Mouse (Mus musculus) olfactory bulb, adult 2 months (tissue): Measurements from ENCODE around the gene Tas1r1.

ENCODE experiments used
- CTCF ChIP-seq: fragments of 200-500 bp; IDR thresholded peaks from 2 replicates; pipeline ENCODE4 v1.5.1; 2012; ENCODE audit warnings: low read depth, mild to moderate bottlenecking, low read length, moderate library complexity; ENCODE audit not compliant: insufficient read depth
- POLR2A ChIP-seq: fragments of 200-500 bp; IDR thresholded peaks from 2 replicates; pipeline ENCODE4 v1.6.1; 2012; ENCODE audit warnings: mild to moderate bottlenecking, low read depth, low read length, moderate library complexity; ENCODE audit not compliant: insufficient read depth

DNA sequence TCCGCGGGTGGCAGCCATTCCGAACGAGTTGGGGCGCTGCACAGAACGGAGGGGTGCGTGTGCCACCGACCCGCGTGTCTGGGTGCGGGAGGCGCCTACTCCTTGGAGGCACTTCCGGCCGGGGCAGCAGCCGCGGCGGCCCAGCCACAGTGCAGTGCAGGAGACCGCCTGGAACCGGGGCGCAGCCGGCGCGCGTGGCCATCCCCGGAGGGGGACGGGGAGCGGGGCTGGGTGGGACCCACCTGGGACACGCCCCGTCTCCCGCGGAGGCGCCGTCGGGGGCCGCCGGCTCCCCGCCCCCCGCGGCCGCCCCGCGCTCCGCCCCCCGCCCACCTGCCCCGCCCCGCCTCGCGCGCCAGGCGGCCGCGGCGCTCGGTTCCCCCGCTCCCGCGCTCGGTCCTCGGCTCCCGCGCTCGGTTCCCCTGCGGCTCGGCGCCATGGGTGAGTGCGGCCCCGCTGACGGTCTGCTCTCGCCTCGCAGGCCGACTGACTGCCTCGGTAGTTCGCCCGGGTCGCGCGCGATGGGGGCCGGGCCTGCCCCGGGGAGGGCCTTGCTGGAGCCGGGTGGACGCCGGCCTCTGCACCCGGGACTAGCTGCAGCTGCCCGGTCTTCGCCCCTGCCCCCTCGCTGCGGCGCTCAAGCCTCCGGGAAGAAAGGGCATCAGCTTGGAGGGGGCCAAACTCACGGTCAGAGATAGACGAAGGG lies 48.3 kb upstream of the Tas1r1 start:
- TF ChIP-seq POLR2A (no peak), CTCF (no peak)
